Mouse (Mus musculus): ENCODE results near the gene Nptxr.

GRCm38 (mm10) chr15:79775662-79776061, 28.9 kb downstream of the Nptxr start:
- no peak for TF ChIP-seq CTCF (IDR thresholded peaks at IDR 0.05; ENCODE audit: borderline replicate concordance, insufficient read depth, low read length)
- TF ChIP-seq POLR2A (IDR thresholded peaks at IDR 0.05; ENCODE audit: low read depth, low read length), result no peak

All from embryonic fibroblast, embryonic 13.5 days (primary cell).